Mouse (Mus musculus): ENCODE data around the gene Eif5. TPM values are rescaled to one million over a fixed set of nuclear protein-coding genes. Genes with fewer than 3 reads are reported as not detected.

Gene Eif5
- total and polyA plus RNA-seq, 3 experiments = 39.4 to 170 (median 160) TPM

DNA sequence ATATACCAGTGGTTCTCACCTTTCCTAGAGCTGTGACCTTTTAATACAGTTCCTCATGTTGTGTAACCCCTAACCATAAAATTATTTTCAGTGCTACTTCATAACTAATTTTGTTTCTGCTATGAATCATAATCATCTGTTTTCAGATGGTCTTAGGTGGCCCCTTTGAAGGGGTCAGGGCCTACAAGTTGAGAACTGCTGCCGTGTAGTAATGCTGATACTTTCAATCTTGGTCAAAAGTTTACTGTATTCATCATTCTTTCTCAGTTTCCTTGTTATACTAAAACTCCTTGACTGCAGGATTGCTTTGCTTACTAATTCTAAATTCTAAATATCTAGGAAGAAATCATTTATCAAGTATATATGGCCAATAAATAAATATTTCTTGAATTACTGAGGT, 46.6 kb downstream of the Eif5 start:
- TF ChIP-seq POLR2A (IDR thresholded peaks at IDR 0.05; ENCODE audit: insufficient read depth, low read depth, low read length) (no peak), CTCF (IDR thresholded peaks at IDR 0.05) (no peak), EP300 (IDR thresholded peaks at IDR 0.05; ENCODE audit: insufficient read depth, low read depth, low read length) (no peak)
- Histone ChIP-seq H3K36me3 (ENCODE audit: control insufficient read depth, insufficient read depth, low read length) (peaks cover 6% of the 10 kb centered on the region; the same call in 1 of the 2 replicates), H3K9ac (ENCODE audit: low read depth, low read length) (no peak overlapping the region), H3K4me1 (ENCODE audit: control insufficient read depth, insufficient read depth, low read length) (peaks cover 5% of the 10 kb centered on the region), H3K79me2 (replicated peaks; ENCODE audit: control insufficient read depth, insufficient read depth, low read length) (peaks cover 9% of the 10 kb centered on the region), H3K27ac (no peak overlapping the region), H3K27me3 (ENCODE audit: control insufficient read depth, insufficient read depth, low read length) (no peaks in the 10 kb centered on the region), H3K4me3 (no peak overlapping the region)
- intact Hi-C loops (cut with DNase I) = no loop called here
- WGBS = 64% methylated on average over 1 of the region's 1 CpGs
- no peak for DNase-seq

DNA sequence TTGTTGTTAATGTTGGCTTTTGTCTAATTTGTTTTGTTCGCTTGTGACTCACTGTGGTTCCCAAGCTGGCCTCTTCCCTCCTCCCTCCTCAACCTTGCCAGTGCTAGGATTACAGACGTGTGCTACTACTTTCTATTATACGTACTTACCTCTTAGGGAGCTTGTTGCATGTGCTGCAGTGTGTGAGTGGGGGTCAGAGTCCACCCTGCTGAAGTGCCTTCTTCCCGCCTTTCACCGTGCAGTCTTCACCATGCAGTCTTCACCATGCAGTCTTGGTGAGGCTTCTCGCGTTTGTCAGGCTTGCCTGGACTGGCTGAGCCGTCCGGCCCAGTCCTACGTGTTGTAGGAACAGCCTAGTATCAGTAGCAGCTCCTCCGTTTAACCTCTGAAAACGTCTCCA, 49.4 kb downstream of the Eif5 start:
- no peak overlapping the region for H3K9ac ChIP-seq (ENCODE audit: low read depth, low read length)
- TF ChIP-seq CTCF (IDR thresholded peaks at IDR 0.05) = no peak
- TF ChIP-seq POLR2A (IDR thresholded peaks at IDR 0.05; ENCODE audit: insufficient read depth, low read depth, low read length) = no peak
- no peak for TF ChIP-seq EP300 (IDR thresholded peaks at IDR 0.05; ENCODE audit: insufficient read depth, low read depth, low read length)
- WGBS = 70% methylated on average over 12 of the region's 12 CpGs
- no peak overlapping the region for H3K4me3 ChIP-seq
- no peak overlapping the region for H3K27ac ChIP-seq
- H3K79me2 ChIP-seq (replicated peaks; ENCODE audit: control insufficient read depth, insufficient read depth, low read length) = peaks cover 9% of the 10 kb centered on the region
- intact Hi-C loops (cut with DNase I) = no loop called here
- peaks cover 4% of the 10 kb centered on the region for H3K36me3 ChIP-seq (ENCODE audit: control insufficient read depth, insufficient read depth, low read length)
- DNase-seq = no peak
- no peaks in the 10 kb centered on the region for H3K27me3 ChIP-seq (ENCODE audit: control insufficient read depth, insufficient read depth, low read length)
- H3K4me1 ChIP-seq (ENCODE audit: control insufficient read depth, insufficient read depth, low read length) = peaks cover 6% of the 10 kb centered on the region

DNA sequence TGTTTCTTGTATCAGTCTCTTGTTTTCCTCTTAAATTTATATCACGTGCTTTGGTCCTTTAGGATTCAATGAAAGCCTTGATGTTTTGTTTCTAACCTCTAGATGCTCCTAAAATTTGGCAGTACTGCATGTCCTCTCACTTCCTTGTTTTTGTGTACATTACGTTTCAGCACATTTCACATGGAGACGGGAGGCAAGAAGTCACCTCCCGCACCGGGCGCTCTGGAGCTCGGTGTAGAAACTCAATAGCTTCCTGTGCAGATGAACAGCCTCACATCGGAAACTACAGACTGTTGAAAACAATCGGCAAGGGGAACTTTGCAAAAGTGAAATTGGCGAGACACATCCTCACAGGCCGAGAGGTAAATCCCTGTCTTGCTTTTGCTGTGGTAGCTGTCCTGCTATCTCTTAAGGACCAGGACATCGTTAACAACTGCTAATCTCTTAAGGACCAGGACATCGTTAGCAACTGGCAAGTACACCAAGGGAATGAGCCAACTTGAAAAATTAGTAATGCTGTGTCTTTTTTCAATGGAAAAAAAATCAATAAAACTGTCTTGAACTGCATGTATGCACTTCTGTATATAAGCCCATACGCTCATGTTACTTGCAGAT, 54.7 kb downstream of the Eif5 start:
- Histone ChIP-seq H3K4me3 (no peak overlapping the region), H3K79me2 (replicated peaks; ENCODE audit: control insufficient read depth, insufficient read depth, low read length) (peaks cover 3% of the 10 kb centered on the region), H3K27me3 (ENCODE audit: control insufficient read depth, insufficient read depth, low read length) (no peaks in the 10 kb centered on the region), H3K27ac (peak overlapping the region; percentile 6; the same call in 1 of the 2 replicates), H3K9ac (ENCODE audit: low read depth, low read length) (no peak overlapping the region), H3K4me1 (ENCODE audit: control insufficient read depth, insufficient read depth, low read length) (peaks cover 6% of the 10 kb centered on the region), H3K36me3 (ENCODE audit: control insufficient read depth, insufficient read depth, low read length) (peaks cover 13% of the 10 kb centered on the region)
- TF ChIP-seq EP300 (IDR thresholded peaks at IDR 0.05; ENCODE audit: insufficient read depth, low read depth, low read length) (0 out of 2 replicates have a peak, but pooled peaks have one; percentile 48), CTCF (IDR thresholded peaks at IDR 0.05) (no peak)
- DNase-seq = peak; percentile 26 to 32
- WGBS = 31% methylated on average over 14 of the region's 14 CpGs
- intact Hi-C loops (cut with DNase I) = no loop called here

DNA sequence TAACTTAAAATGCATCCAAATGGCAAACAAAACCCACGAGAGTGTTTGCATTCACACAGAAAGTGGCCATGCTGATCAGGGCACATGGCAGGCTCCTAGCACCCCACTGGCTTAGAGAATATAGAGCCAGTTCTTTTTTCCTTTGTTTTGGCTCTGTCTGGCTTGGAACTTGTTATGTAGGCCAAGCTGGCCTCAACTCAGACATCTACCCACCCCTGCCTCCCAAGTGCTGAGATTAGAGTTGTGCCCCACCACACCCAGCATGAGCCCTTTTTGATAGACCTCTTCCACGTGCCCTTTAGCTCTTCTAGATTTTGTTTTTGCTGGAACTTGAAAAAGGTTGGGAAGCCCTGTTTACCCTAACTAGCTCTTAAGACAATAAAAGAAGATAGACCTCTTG, 56.0 kb downstream of the Eif5 start:
- TF ChIP-seq CTCF (IDR thresholded peaks at IDR 0.05) = no peak
- TF ChIP-seq POLR2A (IDR thresholded peaks at IDR 0.05; ENCODE audit: insufficient read depth, low read depth, low read length) = no peak
- no peak for TF ChIP-seq EP300 (IDR thresholded peaks at IDR 0.05; ENCODE audit: insufficient read depth, low read depth, low read length)
- H3K27ac ChIP-seq = no peak overlapping the region
- no peak overlapping the region for H3K9ac ChIP-seq (ENCODE audit: low read depth, low read length)
- no peak overlapping the region for H3K4me3 ChIP-seq
- H3K79me2 ChIP-seq (replicated peaks; ENCODE audit: control insufficient read depth, insufficient read depth, low read length) = peaks cover 3% of the 10 kb centered on the region; the same call in 1 of the 2 replicates
- WGBS = 74% methylated on average over 2 of the region's 2 CpGs
- intact Hi-C loops (cut with DNase I) = no loop called here
- peaks cover 6% of the 10 kb centered on the region for H3K4me1 ChIP-seq (ENCODE audit: control insufficient read depth, insufficient read depth, low read length)
- no peaks in the 10 kb centered on the region for H3K27me3 ChIP-seq (ENCODE audit: control insufficient read depth, insufficient read depth, low read length)
- H3K36me3 ChIP-seq (ENCODE audit: control insufficient read depth, insufficient read depth, low read length) = peaks cover 13% of the 10 kb centered on the region
- DNase-seq = no peak

Other genes with a start within 250 kb of the Eif5 start
- 10 to 100 TPM; 55.3 to 58.5 TPM for gene Cdc42bpb, start 160.3 kb upstream of the Eif5 start, total RNA-seq (2021)
- 105 and 106 TPM in 2 replicates for gene Cdc42bpb, start 160.3 kb upstream of the Eif5 start, polyA plus RNA-seq (2012; rRNA removed)
- gene Lbhd2, start 131.2 kb upstream of the Eif5 start, total RNA-seq (2021) = not detected
- gene Lbhd2, start 131.2 kb upstream of the Eif5 start, polyA plus RNA-seq (2012; rRNA removed) = not detected in 2 replicates
- gene Exoc3l4, start 121.0 kb upstream of the Eif5 start, total RNA-seq (2021) = 1 to 10 TPM; 2.5 to 2.7 TPM
- 9.2 and 10.9 TPM in 2 replicates for gene Exoc3l4, start 121.0 kb upstream of the Eif5 start, polyA plus RNA-seq (2012; rRNA removed)
- 10 to 100 TPM; 40.9 to 52.1 TPM for gene Tnfaip2, start 95.5 kb upstream of the Eif5 start, total RNA-seq (2021)
- gene Tnfaip2, start 95.5 kb upstream of the Eif5 start, polyA plus RNA-seq (2012; rRNA removed) = 40.2 and 52.0 TPM in 2 replicates
- gene Gm266, start 52.2 kb upstream of the Eif5 start, total RNA-seq (2021) = under 1 TPM; 0.36 to 0.39 TPM
- gene Gm266, start 52.2 kb upstream of the Eif5 start, polyA plus RNA-seq (2012; rRNA removed) = 0.23 and 0.88 TPM in 2 replicates
- gene Mark3, start 36.5 kb downstream of the Eif5 start, total RNA-seq (2021) = 10 to 100 TPM; 50.6 to 52.5 TPM
- 18.1 and 28.2 TPM in 2 replicates for gene Mark3, start 36.5 kb downstream of the Eif5 start, polyA plus RNA-seq (2012; rRNA removed)
- gene Ckb, start 134.3 kb downstream of the Eif5 start, total RNA-seq (2021) = 10 to 100 TPM; 65.3 to 81.4 TPM
- gene Ckb, start 134.3 kb downstream of the Eif5 start, polyA plus RNA-seq (2012; rRNA removed) = 115 and 120 TPM in 2 replicates
- 1 to 10 TPM; 4.5 to 5.4 TPM for gene Trmt61a, start 140.1 kb downstream of the Eif5 start, total RNA-seq (2021)
- gene Trmt61a, start 140.1 kb downstream of the Eif5 start, polyA plus RNA-seq (2012; rRNA removed) = 7.6 and 11.8 TPM in 2 replicates
- gene Bag5, start 175.2 kb downstream of the Eif5 start, total RNA-seq (2021) = 10 to 100 TPM; 18.8 to 22.8 TPM
- 9.8 and 15.9 TPM in 2 replicates for gene Bag5, start 175.2 kb downstream of the Eif5 start, polyA plus RNA-seq (2012; rRNA removed)
- 10 to 100 TPM; 32.0 to 36.3 TPM for gene Apopt1, start 175.2 kb downstream of the Eif5 start, total RNA-seq (2021)
- gene Apopt1, start 175.2 kb downstream of the Eif5 start, polyA plus RNA-seq (2012; rRNA removed) = 31.4 and 31.7 TPM in 2 replicates
- gene Klc1, start 220.8 kb downstream of the Eif5 start, total RNA-seq (2021) = 10 to 100 TPM; 83.8 to 83.9 TPM
- 80.8 and 105 TPM in 2 replicates for gene Klc1, start 220.8 kb downstream of the Eif5 start, polyA plus RNA-seq (2012; rRNA removed)